Mouse (Mus musculus): Measurements from ENCODE around the gene Gm11639.

- TF ChIP-seq POLR2A (IDR thresholded peaks at IDR 0.05; ENCODE audit: control insufficient read depth, extremely low read depth, insufficient read depth, low read length, poor library complexity): no peak
- TF ChIP-seq CTCF (IDR thresholded peaks at IDR 0.05; ENCODE audit: borderline replicate concordance, control insufficient read depth, extremely low read depth, insufficient read depth, low read length, poor library complexity): no peak
Observed at GRCm38 (mm10) chr11:105117814-105118213, 432.3 kb downstream of the Gm11639 start.

Measured in thymus, adult 2 months (tissue).